Mouse (Mus musculus) limb, embryonic 10.5 days (tissue): ENCODE measurements around the gene Ankrd1. TPM values are rescaled to one million over a fixed set of nuclear protein-coding genes. Genes with fewer than 3 reads are reported as not detected.
A peak's percentile ranks its signal among the peaks of the same experiment; 100 is the strongest.

Experiments
- DNase-seq: peaks from one replicate; pipeline ENCODE4 v3.0.0-alpha.2; 2017; ENCODE audit warnings: low spot score
- H3K27ac ChIP-seq: fragments of 300-500 bp; sonication (generic); 2 replicates; pipeline ENCODE4 v1.5.1; 2016; ENCODE audit warnings: mild to moderate bottlenecking
- H3K27me3 ChIP-seq: fragments of 300-500 bp; sonication (generic); 2 replicates; pipeline ENCODE4 v1.6.1; 2016; ENCODE audit warnings: low read depth, mild to moderate bottlenecking; ENCODE audit not compliant: poor library complexity, severe bottlenecking
- H3K36me3 ChIP-seq: fragments of 300-500 bp; sonication (generic); 2 replicates; pipeline ENCODE4 v1.6.1; 2016; ENCODE audit warnings: mild to moderate bottlenecking, moderate library complexity
- H3K4me1 ChIP-seq: fragments of 300-500 bp; sonication (generic); 2 replicates; pipeline ENCODE4 v1.6.1; 2016
- H3K4me3 ChIP-seq: fragments of 300-500 bp; sonication (generic); 2 replicates; pipeline ENCODE4 v1.5.1; 2016; ENCODE audit warnings: mild to moderate bottlenecking, moderate library complexity
- H3K9me3 ChIP-seq: fragments of 300-500 bp; sonication (generic); replicated peaks from 2 replicates; pipeline ENCODE4 v1.6.1; 2016; ENCODE audit warnings: mild to moderate bottlenecking
- WGBS: fragments of 180-500 bp; shearing (Covaris S2); methylation state at CpG from one replicate; pipeline ENCODE4 v1.1.7; 2016; 5-methylcytosine and 5-hydroxymethylcytosine counted together
- polyA plus RNA-seq: library from polyadenylated mRNA; unstranded; fragments of >200 nt; fragmentation: Nextera tagmentation; extraction: Ambion mirVana; gene quantifications from 2 replicates; pipeline ENCODE4 v1.2.1, GENCODE M21; 2016

Ankrd1 gene
- polyA plus RNA-seq, 1 experiment from 2014 or later = 0.18 TPM

- Histone ChIP-seq H3K36me3 (peaks cover 86% of the 10 kb centered on the region), H3K27ac (no peak overlapping the region), H3K9me3 (no peaks in the 10 kb centered on the region), H3K27me3 (no peaks in the 10 kb centered on the region), H3K4me1 (no peaks in the 10 kb centered on the region), H3K4me3 (no peak overlapping the region)
- DNase-seq = no peak
- WGBS = 97% methylated on average over 1 of the region's 1 CpGs
Observed at GRCm38 (mm10) chr19:36098265-36098664, 21.6 kb downstream of the Ankrd1 start.

GRCm38 (mm10) chr19:36097194-36097593, 22.7 kb downstream of the Ankrd1 start:
- Histone ChIP-seq H3K9me3 (no peaks in the 10 kb centered on the region), H3K27ac (no peak overlapping the region), H3K4me3 (no peak overlapping the region), H3K27me3 (no peaks in the 10 kb centered on the region), H3K36me3 (peaks cover 88% of the 10 kb centered on the region), H3K4me1 (no peaks in the 10 kb centered on the region)
- WGBS = 94% methylated on average over 3 of the region's 3 CpGs
- no peak for DNase-seq

DNA sequence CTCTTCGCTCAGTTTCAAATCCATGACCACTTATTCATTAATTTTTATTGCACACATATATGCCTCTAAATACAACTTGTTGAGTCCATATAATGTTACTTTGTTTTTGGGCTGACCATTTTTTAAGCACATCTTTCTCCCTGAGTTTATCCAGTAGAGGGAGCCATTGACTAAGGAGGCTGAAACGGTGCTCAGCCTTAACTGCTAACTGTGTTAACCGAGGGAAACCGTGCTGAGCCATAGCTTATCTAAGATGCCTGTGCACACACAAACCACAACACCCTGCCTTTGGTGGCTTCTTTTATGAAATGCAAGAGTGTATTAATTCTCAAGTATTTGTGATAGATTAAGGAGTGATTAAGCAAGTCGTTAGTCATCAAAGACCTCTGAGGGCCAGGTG, 29.1 kb downstream of the Ankrd1 start:
- Histone ChIP-seq H3K27ac (no peak overlapping the region), H3K27me3 (no peaks in the 10 kb centered on the region), H3K9me3 (no peaks in the 10 kb centered on the region), H3K36me3 (peaks cover 87% of the 10 kb centered on the region), H3K4me1 (no peaks in the 10 kb centered on the region), H3K4me3 (no peak overlapping the region)
- WGBS = 69% methylated on average over 5 of the region's 5 CpGs
- DNase-seq = no peak

DNA sequence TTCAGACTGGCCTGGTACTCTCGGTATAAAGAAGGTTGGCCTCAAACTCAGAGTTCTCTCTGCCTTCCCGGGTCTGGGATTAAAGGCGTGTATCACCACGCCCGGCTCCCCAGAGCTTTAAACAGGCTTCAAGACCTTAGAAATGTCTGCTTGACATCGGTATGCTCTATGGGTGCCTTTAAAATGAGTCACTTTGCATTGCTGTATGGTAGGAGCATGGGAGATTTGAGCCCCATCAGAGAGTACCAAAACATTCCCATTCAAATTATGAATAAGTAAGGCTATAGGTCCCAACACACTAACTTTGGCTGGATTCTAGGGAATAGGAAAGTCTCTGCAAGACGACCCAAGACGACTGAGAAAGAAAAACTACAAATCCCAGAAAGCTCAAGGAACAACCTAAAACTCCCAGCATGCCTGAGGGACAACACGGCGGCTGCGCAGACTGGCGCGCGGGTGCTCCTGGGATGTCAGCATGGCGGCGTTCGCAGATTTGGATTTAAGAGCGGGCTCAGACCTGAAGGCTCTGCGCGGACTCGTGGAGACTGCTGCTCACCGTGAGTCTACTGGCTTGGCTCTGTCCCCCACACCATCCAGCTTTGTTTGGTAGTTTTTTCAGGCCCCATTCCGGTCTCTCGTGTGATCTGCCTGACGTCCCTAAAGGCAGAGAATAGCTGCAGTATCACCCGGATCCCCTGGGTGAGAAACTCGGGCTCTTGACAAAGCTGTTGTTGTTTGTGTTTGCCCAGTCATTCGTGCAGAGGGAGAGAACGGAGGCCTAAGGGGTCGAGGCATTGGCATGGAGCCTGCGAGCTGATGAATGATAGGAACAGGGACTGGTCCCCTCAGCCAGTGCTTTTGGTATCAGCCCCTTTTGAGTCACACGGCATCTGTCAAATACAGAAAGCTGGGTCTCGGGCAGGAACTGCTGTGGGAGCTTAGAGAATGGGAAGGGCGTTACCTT, 36.4 kb downstream of the Ankrd1 start, which contains the start of gene Rpp30:
Gene Rpp30 (plus strand): TSS at position 455 of the 964 bp plus-strand sequence.
- Histone ChIP-seq H3K27me3 (no peaks in the 10 kb centered on the region), H3K4me3 (peak within 1 kb of the TSS; percentile 86), H3K27ac (peak within 1 kb of the TSS; percentile 83), H3K36me3 (peaks cover 19% of the 10 kb centered on the region), H3K4me1 (peaks cover 7% of the 10 kb centered on the region), H3K9me3 (no peaks in the 10 kb centered on the region)
- 3% methylated on average over 34 of the region's 34 CpGs for whole genome bisulfite sequencing
- DNase-seq = peak; percentile 87

GRCm38 (mm10) chr19:36082606-36083261, 37.2 kb downstream of the Ankrd1 start:
- no peaks in the 10 kb centered on the region for H3K9me3 ChIP-seq
- 52% methylated on average over 7 of the region's 7 CpGs for WGBS
- H3K4me3 ChIP-seq = peak overlapping the region; percentile 86
- H3K27me3 ChIP-seq = no peaks in the 10 kb centered on the region
- peaks cover 11% of the 10 kb centered on the region for H3K36me3 ChIP-seq
- peaks cover 7% of the 10 kb centered on the region for H3K4me1 ChIP-seq
- no peak for DNase-seq
- peak overlapping the region; percentile 83 for H3K27ac ChIP-seq

GRCm38 (mm10) chr19:36062801-36063529, 56.9 kb downstream of the Ankrd1 start:
- 89% methylated on average over 2 of the region's 2 CpGs for WGBS
- no peak for DNase-seq
- Histone ChIP-seq H3K4me1 (no peaks in the 10 kb centered on the region), H3K36me3 (no peaks in the 10 kb centered on the region), H3K27ac (no peak overlapping the region), H3K4me3 (no peak overlapping the region), H3K27me3 (peaks cover 19% of the 10 kb centered on the region), H3K9me3 (no peaks in the 10 kb centered on the region)

Other genes starting within 250 kb of the Ankrd1 start
- gene Htr7, start 62.6 kb downstream of the Ankrd1 start, polyA plus RNA-seq = not detected in 2 replicates
- gene Rpp30, start 36.4 kb downstream of the Ankrd1 start, polyA plus RNA-seq = 99.7 and 104 TPM in 2 replicates
- gene Pcgf5, start 228.2 kb upstream of the Ankrd1 start, polyA plus RNA-seq = 2.9 and 4.5 TPM in 2 replicates